Mouse (Mus musculus): ENCODE data around the gene Zfp965.
"Not testable (repeated sequence)": the region's sequence is repeated elsewhere in the genome, so short reads cannot be mapped to it uniquely, and the experiment has no call there.

Zfp965 gene

GRCm38 (mm10) chr2:175469685-175470084 lies at the start of gene Zfp965:
Gene Zfp965 (plus strand): TSS chr2:175469985.
- DNase-seq: not testable (repeated sequence)

DNA sequence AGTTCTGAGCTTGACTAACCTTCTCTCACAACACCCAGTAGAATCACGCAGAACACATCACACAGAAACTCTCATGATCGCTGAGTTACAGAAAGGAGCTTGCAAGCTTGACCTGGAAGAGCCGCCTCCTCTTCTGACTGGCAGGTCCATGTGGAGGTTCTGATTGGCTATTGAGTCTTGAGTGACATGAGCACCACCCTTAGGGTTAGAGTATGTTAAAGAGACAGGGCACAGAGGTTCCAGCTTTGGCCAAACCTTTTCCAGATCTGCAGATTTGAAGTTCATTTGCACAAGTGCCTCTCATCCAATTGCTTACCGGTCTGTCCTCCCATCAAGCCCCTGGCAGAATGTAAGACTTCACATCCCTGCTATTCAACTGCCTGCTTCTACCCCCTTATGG lies 34.1 kb upstream of the Zfp965 start, which contains the start of gene Gm4724:
Gm4724 (minus strand) TSS at position 101 of the 400 bp plus-strand sequence.
- DNase-seq: not testable (repeated sequence)
